Mouse (Mus musculus) testis, adult 2 months (tissue): ENCODE data around the gene Onecut3. TPM values are rescaled to one million over a fixed set of nuclear protein-coding genes. Genes with fewer than 3 reads are reported as not detected.

Experiments
- H3K27ac ChIP-seq: fragments of 200-500 bp; 2 replicates; pipeline ENCODE4 v1.5.1; 2012; ENCODE audit warnings: low read depth, low read length; ENCODE audit not compliant: control insufficient read depth, insufficient read depth
- H3K27me3 ChIP-seq: fragments of 200-500 bp; 2 replicates; pipeline ENCODE4 v1.6.1; 2012; ENCODE audit warnings: mild to moderate bottlenecking, low read length, moderate library complexity; ENCODE audit not compliant: control insufficient read depth, insufficient read depth
- H3K36me3 ChIP-seq: fragments of 200-500 bp; 2 replicates; pipeline ENCODE4 v1.6.1; 2012; ENCODE audit warnings: mild to moderate bottlenecking, low read length; ENCODE audit not compliant: control insufficient read depth, insufficient read depth
- H3K4me1 ChIP-seq: fragments of 200-500 bp; 2 replicates; pipeline ENCODE4 v1.6.1; 2012; ENCODE audit warnings: low read length; ENCODE audit not compliant: control insufficient read depth, insufficient read depth
- H3K4me3 ChIP-seq: fragments of 200-500 bp; 2 replicates; pipeline ENCODE4 v1.5.1; 2012; ENCODE audit warnings: low read depth, mild to moderate bottlenecking, low read length, moderate library complexity, mixed read lengths; ENCODE audit not compliant: control insufficient read depth
- CTCF ChIP-seq: fragments of 200-500 bp; IDR thresholded peaks from 2 replicates; pipeline ENCODE4 v1.5.1; 2012; ENCODE audit warnings: low read depth, mild to moderate bottlenecking, inconsistent platforms, low read length, moderate library complexity; ENCODE audit not compliant: control insufficient read depth, insufficient read depth, insufficient replicate concordance
- POLR2A ChIP-seq: fragments of 200-500 bp; IDR thresholded peaks from 2 replicates; pipeline ENCODE4 v1.6.1; 2012; ENCODE audit warnings: low read depth, mild to moderate bottlenecking, inconsistent platforms, low read length, moderate library complexity; ENCODE audit not compliant: control insufficient read depth
- polyA plus RNA-seq: library from polyadenylated mRNA; depleted of rRNA; stranded (reverse); fragments of >200 nt; gene quantifications from 2 replicates; pipeline ENCODE4 v1.2.3, GENCODE M21; 2012; rRNA removed

Onecut3 gene
- 0.43 and 0.52 TPM in 2 replicates for polyA plus RNA-seq

GRCm38 (mm10) chr10:80494732-80495131 is at the start of gene Onecut3:
Gene Onecut3, plus strand, starts transcription at chr10:80494835.
- Histone ChIP-seq H3K27me3 (peaks cover 11% of the 10 kb centered on the region), H3K36me3 (no peaks in the 10 kb centered on the region), H3K4me1 (peaks cover 25% of the 10 kb centered on the region), H3K27ac (no peak within 1 kb of the TSS), H3K4me3 (peak within 1 kb of the TSS; percentile 5; the same call in 1 of the 2 replicates)
- TF ChIP-seq POLR2A (no peak), CTCF (no peak)

- H3K36me3 ChIP-seq, result no peaks in the 10 kb centered on the region
- peaks cover 7% of the 10 kb centered on the region for H3K4me1 ChIP-seq
- no peaks in the 10 kb centered on the region for H3K27me3 ChIP-seq
- TF ChIP-seq CTCF, result no peak
- TF ChIP-seq POLR2A, result no peak
- H3K4me3 ChIP-seq, result no peak overlapping the region
- H3K27ac ChIP-seq, result no peak overlapping the region
Observed at GRCm38 (mm10) chr10:80445052-80445451, 49.6 kb upstream of the Onecut3 start.

GRCm38 (mm10) chr10:80445898-80446601 is 48.6 kb upstream of the Onecut3 start:
- H3K4me1 ChIP-seq, result peaks cover 11% of the 10 kb centered on the region
- H3K4me3 ChIP-seq, result peak overlapping the region; percentile 17; the same call in 1 of the 2 replicates
- H3K27me3 ChIP-seq, result no peaks in the 10 kb centered on the region
- TF ChIP-seq POLR2A (no peak), CTCF (peak; percentile 98)
- no peaks in the 10 kb centered on the region for H3K36me3 ChIP-seq
- no peak overlapping the region for H3K27ac ChIP-seq

- H3K27me3 ChIP-seq, result no peaks in the 10 kb centered on the region
- H3K4me1 ChIP-seq, result peaks cover 9% of the 10 kb centered on the region
- no peak overlapping the region for H3K27ac ChIP-seq
- H3K36me3 ChIP-seq, result no peaks in the 10 kb centered on the region
- TF ChIP-seq CTCF (no peak), POLR2A (no peak)
- H3K4me3 ChIP-seq, result no peak overlapping the region
Observed at GRCm38 (mm10) chr10:80450599-80450998, 44.0 kb upstream of the Onecut3 start.

GRCm38 (mm10) chr10:80453601-80454000 is 41.0 kb upstream of the Onecut3 start:
- no peaks in the 10 kb centered on the region for H3K27me3 ChIP-seq
- no peak overlapping the region for H3K27ac ChIP-seq
- no peak overlapping the region for H3K4me3 ChIP-seq
- H3K4me1 ChIP-seq, result peaks cover 4% of the 10 kb centered on the region
- H3K36me3 ChIP-seq, result no peaks in the 10 kb centered on the region
- no peak for TF ChIP-seq POLR2A
- no peak for TF ChIP-seq CTCF

- Histone ChIP-seq H3K27me3 (no peaks in the 10 kb centered on the region), H3K27ac (no peak overlapping the region), H3K36me3 (no peaks in the 10 kb centered on the region), H3K4me1 (peaks cover 4% of the 10 kb centered on the region), H3K4me3 (no peak overlapping the region)
- TF ChIP-seq CTCF (no peak), POLR2A (no peak)
Observed at GRCm38 (mm10) chr10:80454781-80455180, 39.9 kb upstream of the Onecut3 start.

- Histone ChIP-seq H3K27ac (no peak overlapping the region), H3K36me3 (no peaks in the 10 kb centered on the region), H3K27me3 (no peaks in the 10 kb centered on the region), H3K4me1 (peaks cover 1% of the 10 kb centered on the region), H3K4me3 (no peak overlapping the region)
- no peak for TF ChIP-seq POLR2A
- TF ChIP-seq CTCF, result no peak
Observed at GRCm38 (mm10) chr10:80455697-80456096, 38.9 kb upstream of the Onecut3 start.
